Mouse (Mus musculus) embryonic facial prominence, embryonic 10.5 days (tissue): ENCODE data around the gene Usp37. TPM values are rescaled to one million over a fixed set of nuclear protein-coding genes. Genes with fewer than 3 reads are reported as not detected.

Experiments
- DNase-seq: peaks from one replicate; pipeline ENCODE4 v3.0.0-alpha.2; 2017; ENCODE audit warnings: low spot score
- H3K27ac ChIP-seq: fragments of 300-500 bp; sonication (generic); replicated peaks from 2 replicates; pipeline ENCODE4 v1.5.1; 2016; ENCODE audit warnings: mild to moderate bottlenecking
- H3K27me3 ChIP-seq: fragments of 300-500 bp; sonication (generic); replicated peaks from 2 replicates; pipeline ENCODE4 v1.6.1; 2016; ENCODE audit warnings: low read depth, mild to moderate bottlenecking; ENCODE audit not compliant: poor library complexity, severe bottlenecking
- H3K36me3 ChIP-seq: fragments of 300-500 bp; sonication (generic); replicated peaks from 2 replicates; pipeline ENCODE4 v1.6.1; 2016; ENCODE audit warnings: mild to moderate bottlenecking, moderate library complexity
- H3K4me1 ChIP-seq: fragments of 300-500 bp; sonication (generic); 2 replicates; pipeline ENCODE4 v1.6.1; 2016
- H3K4me3 ChIP-seq: fragments of 300-500 bp; sonication (generic); 2 replicates; pipeline ENCODE4 v1.5.1; 2016; ENCODE audit warnings: mild to moderate bottlenecking, moderate library complexity
- H3K9me3 ChIP-seq: fragments of 300-500 bp; sonication (generic); 2 replicates; pipeline ENCODE4 v1.6.1; 2016; ENCODE audit warnings: mild to moderate bottlenecking
- WGBS: fragments of 180-500 bp; shearing (Covaris S2); methylation state at CpG from one replicate; pipeline ENCODE4 v1.1.7; 2016; 5-methylcytosine and 5-hydroxymethylcytosine counted together
- polyA plus RNA-seq: library from polyadenylated mRNA; unstranded; fragments of >200 nt; fragmentation: Nextera tagmentation; extraction: Ambion mirVana; gene quantifications from 2 replicates; pipeline ENCODE4 v1.2.1, GENCODE M21; 2016

Usp37 gene
- polyA plus RNA-seq, 1 experiment from 2014 or later: 47.0 TPM

DNA sequence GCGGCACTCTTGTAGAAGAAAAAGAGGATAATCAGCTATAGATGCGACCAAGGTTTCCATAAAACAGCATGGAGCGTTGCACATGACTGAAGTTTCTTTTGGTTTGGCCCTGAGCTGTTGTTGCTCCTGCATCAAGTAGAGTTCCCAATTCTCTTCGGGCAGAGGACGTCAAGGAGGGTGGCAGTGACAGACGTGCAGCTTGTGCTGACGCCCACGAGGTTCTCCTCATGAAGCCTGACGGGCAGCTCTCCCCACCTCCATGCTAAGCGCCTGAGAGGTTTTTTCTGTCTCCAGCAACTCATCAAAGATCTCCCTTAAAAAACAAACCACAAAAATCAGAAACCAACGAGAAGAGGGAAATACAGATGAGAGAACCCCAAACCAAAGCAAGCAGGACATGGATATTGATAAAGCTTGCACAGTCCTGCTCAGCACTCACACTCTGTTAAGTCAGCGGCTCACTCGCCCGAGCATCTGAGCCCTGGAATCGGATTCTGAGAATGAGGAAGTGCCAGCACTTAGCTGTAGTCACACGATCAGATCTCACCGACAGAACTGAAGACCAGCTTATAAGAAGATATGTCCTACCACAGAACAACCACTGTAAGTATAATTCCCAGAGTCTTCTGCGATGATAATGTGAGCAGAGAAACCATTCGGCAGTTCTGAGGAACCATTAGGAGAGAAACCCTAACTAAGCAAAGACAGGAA is 104.8 kb downstream of the Usp37 start:
- peaks cover 96% of the 10 kb centered on the region for H3K36me3 ChIP-seq
- 94% methylated on average over 19 of the region's 19 CpGs for WGBS

DNA sequence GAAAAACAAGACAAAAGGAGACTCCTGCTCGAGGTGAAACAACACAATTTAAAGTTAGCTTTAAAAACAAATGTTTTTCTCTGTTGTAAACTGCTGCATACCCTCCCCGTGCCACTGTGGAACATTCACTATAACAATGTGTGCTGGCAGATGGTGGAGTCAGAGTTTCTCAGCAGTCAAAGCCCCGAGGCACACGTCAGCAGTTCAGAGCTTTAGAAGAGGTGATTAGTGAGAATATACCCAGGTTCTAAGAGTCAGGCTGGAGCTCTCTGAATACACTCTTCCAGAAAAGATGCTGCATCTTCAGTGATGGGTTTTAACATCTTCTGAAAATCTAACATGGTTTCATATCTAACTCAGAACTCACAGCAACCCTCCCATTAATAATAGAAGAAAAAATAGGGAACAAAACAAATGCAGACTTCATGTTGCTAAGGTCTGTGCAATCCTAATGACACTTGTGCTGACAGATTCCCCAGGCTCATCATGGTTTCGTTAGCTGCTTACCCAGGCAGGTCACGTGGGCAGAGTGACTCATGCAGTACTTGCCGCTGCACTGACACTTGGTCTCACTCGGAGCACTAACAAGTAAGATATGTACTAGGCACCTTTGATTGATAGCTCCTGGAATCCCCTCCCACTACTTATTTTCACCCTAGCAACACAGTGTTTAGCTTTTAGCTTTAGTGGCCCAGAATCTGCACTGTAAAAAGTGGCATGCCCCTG is 106.2 kb downstream of the Usp37 start:
- no peak for DNase-seq
- Histone ChIP-seq H3K27ac (no peak overlapping the region), H3K4me1 (no peaks in the 10 kb centered on the region), H3K36me3 (peaks cover 96% of the 10 kb centered on the region), H3K27me3 (no peaks in the 10 kb centered on the region), H3K4me3 (no peak overlapping the region), H3K9me3 (no peaks in the 10 kb centered on the region)
- WGBS: 84% methylated on average over 8 of the region's 8 CpGs

More for the DNA sequence above, 104.8 kb downstream of the Usp37 start:
- no peak overlapping the region for H3K27ac ChIP-seq
- no peaks in the 10 kb centered on the region for H3K9me3 ChIP-seq
- no peak for DNase-seq
- H3K27me3 ChIP-seq: no peaks in the 10 kb centered on the region
- H3K4me1 ChIP-seq: no peaks in the 10 kb centered on the region
- H3K4me3 ChIP-seq: no peak overlapping the region

DNA sequence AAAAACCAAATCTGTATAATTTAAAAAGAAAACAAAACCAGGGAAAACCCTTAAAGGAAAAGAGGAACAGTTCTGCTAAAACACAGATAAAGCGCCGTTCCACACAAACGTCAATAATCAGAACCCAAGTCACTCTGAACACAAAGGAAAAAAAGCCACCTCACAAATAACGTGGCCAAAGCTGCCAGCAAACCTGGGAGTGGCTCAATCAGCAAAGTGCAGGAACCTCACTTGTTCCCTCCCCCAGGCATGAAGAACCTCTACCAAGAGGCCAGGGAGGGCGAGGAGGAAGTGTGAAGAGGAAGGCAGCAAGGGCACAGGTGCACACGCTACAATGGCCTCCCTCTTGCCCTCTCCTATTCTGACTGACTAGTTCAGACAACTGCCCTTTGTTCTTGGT is 108.5 kb downstream of the Usp37 start:
- Histone ChIP-seq H3K36me3 (peaks cover 75% of the 10 kb centered on the region), H3K27me3 (no peaks in the 10 kb centered on the region), H3K4me3 (no peak overlapping the region), H3K27ac (no peak overlapping the region), H3K9me3 (no peaks in the 10 kb centered on the region), H3K4me1 (no peaks in the 10 kb centered on the region)
- WGBS: 91% methylated on average over 6 of the region's 6 CpGs
- DNase-seq: no peak

DNA sequence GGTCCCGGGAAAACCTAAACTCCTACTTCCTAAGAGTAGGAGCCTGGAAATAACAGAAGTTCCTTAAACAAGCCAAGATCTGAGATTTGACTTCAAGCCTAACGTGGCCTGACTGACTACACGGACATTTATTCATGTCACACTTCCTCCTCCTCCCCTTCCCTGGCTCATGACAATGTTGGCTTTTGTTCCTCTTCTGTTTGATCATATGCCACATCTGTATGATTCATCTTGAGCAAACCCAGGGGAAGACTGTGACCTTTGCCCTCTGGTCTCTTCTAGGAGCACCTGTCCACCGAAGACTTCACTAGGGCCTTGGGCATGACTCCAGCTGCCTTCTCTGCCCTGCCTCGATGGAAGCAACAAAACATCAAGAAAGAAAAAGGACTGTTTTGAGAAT is 109.5 kb downstream of the Usp37 start:
- Histone ChIP-seq H3K27me3 (no peaks in the 10 kb centered on the region), H3K4me1 (peaks cover 5% of the 10 kb centered on the region; the same call in 1 of the 2 replicates), H3K4me3 (no peak overlapping the region), H3K9me3 (no peaks in the 10 kb centered on the region), H3K36me3 (peaks cover 66% of the 10 kb centered on the region), H3K27ac (no peak overlapping the region)
- 76% methylated on average over 5 of the region's 5 CpGs for WGBS
- no peak for DNase-seq

DNA sequence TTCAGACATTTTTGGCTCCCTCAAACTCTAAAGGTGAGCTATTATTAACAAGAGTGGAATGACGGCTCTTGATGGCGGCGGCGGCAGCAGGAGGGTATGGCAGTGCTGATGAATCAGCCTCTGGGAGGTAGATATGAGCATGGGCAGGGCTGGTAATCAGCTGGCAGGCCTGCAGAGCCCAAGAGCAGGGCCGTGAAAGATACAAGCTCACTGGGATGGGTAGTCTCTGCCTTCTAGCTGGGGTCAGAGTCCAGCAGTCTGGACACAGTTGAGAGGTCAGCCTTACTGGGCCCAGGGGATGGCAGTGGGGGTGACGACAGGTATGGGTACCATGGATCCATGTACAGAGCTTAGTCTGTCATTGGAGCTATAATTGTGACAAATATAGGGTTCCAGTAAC is 110.9 kb downstream of the Usp37 start:
- DNase-seq: no peak
- WGBS: 92% methylated on average over 6 of the region's 6 CpGs
- H3K4me1 ChIP-seq: peaks cover 10% of the 10 kb centered on the region; the same call in 1 of the 2 replicates
- peaks cover 53% of the 10 kb centered on the region for H3K36me3 ChIP-seq
- H3K4me3 ChIP-seq: no peak overlapping the region
- no peak overlapping the region for H3K27ac ChIP-seq
- H3K9me3 ChIP-seq: no peaks in the 10 kb centered on the region
- H3K27me3 ChIP-seq: no peaks in the 10 kb centered on the region

DNA sequence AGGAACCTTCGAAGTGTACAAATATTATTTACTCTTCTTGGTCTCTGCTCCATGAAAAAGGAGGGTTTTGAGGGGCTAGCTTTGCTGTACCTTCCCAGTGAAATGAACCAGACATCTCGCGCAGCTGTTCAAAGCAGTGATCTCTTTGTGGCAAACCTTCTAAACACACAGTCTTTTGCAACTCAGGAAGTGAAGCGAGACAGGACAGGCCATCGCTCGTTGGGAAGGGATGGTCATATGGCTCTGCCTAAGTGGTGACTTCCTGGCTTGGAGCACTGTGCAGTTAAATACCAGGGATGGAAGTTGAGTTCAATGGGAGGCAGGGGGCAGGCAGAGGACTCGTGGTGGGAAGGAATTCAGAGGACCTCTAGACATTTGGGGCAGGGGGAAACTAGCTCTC is 118.2 kb downstream of the Usp37 start:
- no peak for DNase-seq
- WGBS: 72% methylated on average over 7 of the region's 7 CpGs
- no peak overlapping the region for H3K4me3 ChIP-seq
- H3K36me3 ChIP-seq: no peaks in the 10 kb centered on the region
- H3K27ac ChIP-seq: no peak overlapping the region
- no peaks in the 10 kb centered on the region for H3K27me3 ChIP-seq
- H3K4me1 ChIP-seq: peaks cover 36% of the 10 kb centered on the region
- no peaks in the 10 kb centered on the region for H3K9me3 ChIP-seq

DNA sequence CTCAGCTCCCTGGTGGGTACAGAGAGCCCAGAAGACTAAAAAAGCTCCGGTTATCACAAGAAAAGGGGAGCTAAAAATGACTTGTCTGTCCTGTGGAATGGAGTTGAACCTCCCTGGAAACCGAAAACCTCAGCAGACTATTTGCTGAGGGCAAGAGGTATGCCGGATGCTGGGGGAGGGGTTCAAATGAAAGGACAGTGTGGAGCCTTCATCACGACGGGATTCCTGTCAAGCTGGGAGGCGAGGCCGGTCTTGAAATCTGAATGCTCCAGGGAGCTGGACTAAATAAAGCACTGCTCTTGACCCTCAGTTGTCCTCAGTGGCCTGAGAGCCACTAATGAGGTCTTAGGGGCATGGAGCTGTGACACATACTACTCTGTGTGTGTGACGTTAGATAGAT is 120.9 kb downstream of the Usp37 start:
- WGBS: 26% methylated on average over 8 of the region's 8 CpGs

DNA sequence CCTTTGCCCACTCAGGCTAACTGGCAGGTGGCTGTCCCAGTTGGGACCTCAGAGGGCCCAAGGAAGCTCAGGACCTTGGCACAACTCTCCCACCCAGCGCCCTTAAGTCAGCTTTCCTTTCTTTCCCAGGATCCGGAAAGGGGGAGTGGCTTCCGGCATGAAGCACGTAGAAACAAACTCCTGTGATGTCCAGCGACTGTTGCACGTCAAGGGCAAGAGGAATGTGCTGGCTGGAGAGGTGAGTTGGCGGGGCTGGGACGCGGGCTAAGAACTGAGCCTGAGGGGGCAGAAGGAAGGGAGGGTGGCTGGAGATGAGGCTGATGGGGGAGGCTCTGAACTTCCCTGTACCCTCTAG is 124.7 kb downstream of the Usp37 start:
- Histone ChIP-seq H3K36me3 (no peaks in the 10 kb centered on the region), H3K27ac (no peak overlapping the region), H3K9me3 (no peaks in the 10 kb centered on the region), H3K27me3 (no peaks in the 10 kb centered on the region), H3K4me3 (no peak overlapping the region), H3K4me1 (peaks cover 32% of the 10 kb centered on the region)
- 76% methylated on average over 9 of the region's 9 CpGs for WGBS
- DNase-seq: no peak

More for the DNA sequence above, 120.9 kb downstream of the Usp37 start:
- no peaks in the 10 kb centered on the region for H3K36me3 ChIP-seq
- H3K9me3 ChIP-seq: no peaks in the 10 kb centered on the region
- no peaks in the 10 kb centered on the region for H3K27me3 ChIP-seq
- no peak for DNase-seq
- H3K27ac ChIP-seq: no peak overlapping the region; the same call in 1 of the 2 replicates
- H3K4me1 ChIP-seq: peaks cover 29% of the 10 kb centered on the region
- H3K4me3 ChIP-seq: no peak overlapping the region

DNA sequence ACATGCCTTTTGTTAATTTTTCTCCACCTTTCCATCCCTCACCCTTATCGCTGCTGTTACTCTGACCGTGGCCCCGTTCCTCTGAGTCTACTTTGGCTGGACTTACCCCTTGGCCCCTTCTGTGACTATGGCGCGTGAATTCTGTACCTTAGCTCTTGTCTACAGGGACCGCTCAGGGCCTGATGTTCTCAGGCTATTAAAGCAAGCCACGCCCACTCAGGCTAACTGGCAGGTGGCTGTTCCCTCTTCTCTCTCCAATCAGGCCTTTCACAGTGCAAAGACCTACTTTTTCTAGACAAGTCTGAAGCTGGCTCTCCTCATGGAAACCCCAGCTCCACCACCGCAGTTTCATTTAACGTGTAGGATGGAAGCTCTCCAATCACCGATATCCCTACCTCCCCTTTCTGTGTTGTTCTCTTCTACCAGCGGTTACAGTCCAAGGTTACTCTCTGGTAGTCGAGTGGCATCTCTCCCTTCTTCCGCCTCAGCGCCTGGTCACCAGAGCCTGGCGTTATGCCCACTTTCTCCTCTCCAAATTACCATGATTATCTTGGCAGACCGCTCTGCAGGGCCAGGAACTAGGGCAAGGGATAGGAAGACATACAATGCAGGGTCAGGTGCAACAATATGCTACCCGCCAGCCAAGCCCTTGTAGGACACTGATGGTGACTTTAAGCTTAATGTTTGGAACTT is 125.2 kb downstream of the Usp37 start:
- no peak for DNase-seq
- 82% methylated on average over 17 of the region's 17 CpGs for WGBS
- Histone ChIP-seq H3K9me3 (no peaks in the 10 kb centered on the region), H3K27me3 (no peaks in the 10 kb centered on the region), H3K27ac (no peak overlapping the region), H3K4me3 (no peak overlapping the region), H3K36me3 (no peaks in the 10 kb centered on the region), H3K4me1 (peaks cover 31% of the 10 kb centered on the region)

DNA sequence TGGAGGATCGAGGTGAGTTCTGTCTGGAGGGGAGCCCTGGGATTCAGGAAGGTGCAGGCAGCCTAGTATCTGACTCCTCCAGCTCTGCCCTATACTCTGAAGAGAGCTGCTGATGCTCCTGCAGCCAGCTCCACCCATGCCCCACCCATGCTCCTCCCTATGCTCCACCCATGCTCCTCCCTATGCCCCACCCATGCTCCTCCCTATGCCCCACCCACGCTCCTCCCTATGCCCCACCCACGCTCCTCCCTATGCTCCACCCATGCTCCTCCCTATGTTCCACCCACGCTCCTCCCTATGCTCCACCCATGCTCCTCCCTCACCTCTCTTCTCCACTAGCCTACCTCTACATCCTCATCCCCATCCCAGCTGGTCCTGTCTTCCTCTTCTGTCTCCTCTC is 128.9 kb downstream of the Usp37 start:
- WGBS: 44% methylated on average over 4 of the region's 4 CpGs
- DNase-seq: peak; percentile 71
- no peaks in the 10 kb centered on the region for H3K36me3 ChIP-seq
- no peaks in the 10 kb centered on the region for H3K27me3 ChIP-seq
- H3K9me3 ChIP-seq: no peaks in the 10 kb centered on the region
- peaks cover 16% of the 10 kb centered on the region for H3K4me1 ChIP-seq
- H3K4me3 ChIP-seq: no peak overlapping the region
- H3K27ac ChIP-seq: no peak overlapping the region

DNA sequence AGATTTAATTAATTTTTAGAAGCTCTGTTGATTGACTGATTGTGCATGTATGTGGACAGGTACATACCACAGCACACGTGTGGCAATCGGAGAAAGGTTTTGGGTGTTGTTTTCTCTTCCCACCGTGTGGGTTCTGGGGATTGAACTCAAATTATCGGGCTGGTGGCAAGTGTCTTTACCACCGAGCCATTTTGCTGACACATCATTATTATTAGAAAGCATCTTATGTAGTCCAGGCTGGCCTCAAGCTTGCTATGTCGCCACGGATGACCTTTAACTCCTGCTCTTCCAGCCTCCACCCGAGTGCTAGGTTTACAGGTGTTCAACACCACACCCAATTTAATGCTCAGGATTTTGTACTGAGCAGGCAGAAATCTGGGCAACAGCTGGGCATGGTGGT is 131.4 kb downstream of the Usp37 start:
- no peak for DNase-seq
- no peak overlapping the region for H3K4me3 ChIP-seq
- 85% methylated on average over 8 of the region's 8 CpGs for WGBS
- H3K9me3 ChIP-seq: no peaks in the 10 kb centered on the region
- peaks cover 18% of the 10 kb centered on the region for H3K4me1 ChIP-seq
- H3K27me3 ChIP-seq: no peaks in the 10 kb centered on the region
- H3K36me3 ChIP-seq: no peaks in the 10 kb centered on the region
- H3K27ac ChIP-seq: no peak overlapping the region

DNA sequence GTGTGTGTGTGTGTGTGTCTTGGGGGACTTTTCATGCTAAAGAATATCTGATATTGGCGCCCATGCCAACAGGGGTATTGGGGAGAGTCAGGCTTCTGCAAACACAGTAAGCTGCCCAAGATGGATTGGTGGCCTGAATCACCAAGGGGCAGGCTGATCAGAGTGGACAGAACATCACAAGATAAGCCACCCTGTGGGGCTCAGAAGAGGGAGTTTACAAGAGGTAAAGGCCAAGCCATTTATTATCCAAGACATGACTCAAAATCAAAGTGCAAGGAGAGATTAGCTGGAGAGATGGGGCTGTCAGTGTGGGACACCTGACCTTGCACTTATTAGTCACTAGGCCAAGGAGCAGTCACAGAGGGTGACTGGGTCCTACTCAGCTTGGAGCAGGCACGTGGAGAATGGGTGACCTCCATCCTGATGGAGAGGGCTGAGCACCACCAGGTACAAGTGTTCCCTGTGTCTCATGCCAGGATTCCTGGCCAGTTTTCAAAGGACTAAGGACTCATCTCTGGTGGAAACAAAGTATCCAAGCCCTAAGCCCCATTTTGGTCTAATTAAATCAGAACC is 132.2 kb downstream of the Usp37 start:
- no peak overlapping the region for H3K27ac ChIP-seq
- H3K9me3 ChIP-seq: no peaks in the 10 kb centered on the region
- no peak for DNase-seq
- H3K4me3 ChIP-seq: no peak overlapping the region
- H3K36me3 ChIP-seq: no peaks in the 10 kb centered on the region
- 59% methylated on average over 2 of the region's 2 CpGs for WGBS
- H3K27me3 ChIP-seq: no peaks in the 10 kb centered on the region
- peaks cover 18% of the 10 kb centered on the region for H3K4me1 ChIP-seq
